Mouse (Mus musculus) heart, postnatal 14 days (tissue): ENCODE results near the gene Psg19. TPM values are rescaled to one million over a fixed set of nuclear protein-coding genes. Genes with fewer than 3 reads are reported as not detected.
A peak's percentile ranks its signal among the peaks of the same experiment; 100 is the strongest.
"Not testable (repeated sequence)": the region's sequence is repeated elsewhere in the genome, so short reads cannot be mapped to it uniquely, and the experiment has no call there.

Source experiments
- DNase-seq, 2 experiments: peaks; one replicate each; pipeline ENCODE4 v3.0.0; 2021 to 2022
- intact Hi-C: fragments of 180-260 bp; cut with DNase I; formaldehyde crosslinking; loops from one replicate; pipeline ENCODE4 v1.15.1; 2025
- total RNA-seq, 2 experiments: library from RNA; stranded (reverse); gene quantifications; 2 replicates each; pipeline ENCODE4 v1.2.3; 2021

Psg19 gene
- total RNA-seq, 2 experiments from 2014 or later, result not detected

DNA sequence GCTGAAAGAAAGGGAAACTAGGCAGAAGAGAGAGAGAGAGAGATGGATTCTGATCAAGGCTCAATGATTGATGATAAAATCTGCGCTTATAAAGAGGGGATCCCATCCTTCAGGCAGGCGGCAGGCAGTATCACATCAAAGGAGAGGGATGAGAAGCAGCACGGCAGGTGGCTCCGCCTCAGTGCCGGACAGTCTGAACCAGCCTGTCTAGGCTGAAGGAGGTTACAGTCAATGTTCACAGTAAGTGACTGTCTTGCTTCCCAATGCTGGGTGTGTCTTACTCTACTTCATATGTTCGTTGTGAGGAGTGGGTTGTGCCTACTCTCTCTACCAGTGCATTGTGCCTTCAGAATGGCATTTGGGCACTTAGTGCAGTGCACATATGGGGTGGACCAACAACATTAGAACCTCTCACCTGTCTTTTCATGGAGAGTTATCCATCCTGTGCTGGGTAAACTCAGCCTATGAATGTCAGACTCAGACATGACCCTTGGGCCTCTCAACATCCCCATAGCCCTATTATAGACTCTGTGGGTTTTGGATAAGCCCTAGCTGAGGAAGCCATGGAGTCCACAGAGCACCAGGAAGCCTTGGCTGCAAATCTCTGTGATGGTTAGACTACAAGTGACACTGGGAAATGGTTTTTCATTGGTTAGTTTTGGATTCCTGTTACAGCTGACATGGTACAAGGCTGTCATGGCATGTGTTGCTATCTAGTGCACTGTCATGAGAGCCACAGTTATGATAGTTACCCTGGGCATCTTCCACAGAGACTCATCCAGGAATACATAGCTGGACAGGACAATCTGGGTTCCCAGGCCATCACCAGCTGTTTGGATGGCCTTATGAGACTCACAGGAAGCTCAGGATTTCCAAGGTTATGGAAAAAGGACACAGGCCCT is 49.1 kb downstream of the Psg19 start:
- intact Hi-C loops, result loop anchor here (1.0 to 5.0 kb wide), 2 partner anchors 33 to 124 kb away; no protein-coding TSS in a partner anchor
- DNase-seq, result no peak

DNA sequence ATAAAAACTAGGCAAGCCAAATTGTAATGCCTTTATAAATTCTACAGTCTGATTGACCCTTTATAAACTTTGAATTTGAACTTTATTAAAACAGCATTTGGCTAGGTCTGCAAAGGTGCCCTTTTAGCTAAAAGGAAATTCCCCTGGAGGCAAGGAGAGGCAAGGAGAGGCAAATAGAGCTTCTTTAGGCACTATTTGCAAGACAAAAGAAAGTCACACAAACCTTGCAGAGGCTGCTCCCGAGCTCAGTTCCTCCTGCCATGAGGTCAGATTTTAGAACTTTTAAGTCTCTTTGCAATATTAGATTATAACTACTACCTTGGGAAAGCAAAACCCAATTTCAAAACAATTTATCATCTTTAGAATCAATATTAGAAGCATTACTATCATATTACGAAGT is 50.9 kb downstream of the Psg19 start:
- not testable (repeated sequence) for DNase-seq
- intact Hi-C loops, result loop anchor here (5.0 kb wide), 1 partner anchor 35 kb away; no protein-coding TSS in a partner anchor

DNA sequence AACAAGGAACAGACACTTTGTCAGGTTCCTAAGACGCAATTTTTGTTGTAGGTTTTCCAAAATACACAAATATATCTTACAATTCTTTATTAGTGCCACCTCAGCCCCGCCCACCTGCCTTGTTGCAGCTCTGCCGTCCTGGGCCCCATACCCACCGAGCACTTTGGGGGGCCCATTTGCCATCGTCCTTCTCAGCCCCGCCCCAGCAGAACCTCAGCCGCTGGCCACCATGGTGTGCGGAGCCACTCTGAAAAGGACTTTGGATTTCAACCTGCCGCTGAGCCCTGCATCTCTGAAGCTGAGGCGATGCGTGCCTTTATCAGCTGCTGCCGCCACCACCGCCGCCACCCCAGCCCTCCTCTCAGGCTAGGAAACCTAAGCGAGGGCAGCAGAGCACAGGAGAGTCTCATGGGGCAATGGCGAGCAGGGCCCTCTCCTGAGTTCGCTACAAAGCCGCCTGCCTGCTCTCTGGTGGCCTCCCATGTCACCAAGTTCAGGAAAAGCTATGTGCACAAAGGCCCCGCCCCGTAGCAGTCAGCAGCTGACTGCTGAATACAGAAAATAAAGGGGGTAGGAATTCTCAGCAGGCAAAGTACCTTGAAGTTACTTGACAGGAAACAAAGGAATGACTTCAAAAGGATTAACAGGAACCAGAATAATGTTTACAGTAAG is 52.0 kb downstream of the Psg19 start:
- intact Hi-C loops, result loop anchor here (5.0 kb wide), 1 partner anchor 36 kb away; no protein-coding TSS in a partner anchor
- DNase-seq, result peak; percentile 2 to 12

Other genes with a start within 250 kb of the Psg19 start
- not detected for gene Psg27, start 231.2 kb downstream of the Psg19 start, total RNA-seq
- not detected for gene Psg23, start 182.0 kb downstream of the Psg19 start, total RNA-seq
- gene Psg21, start 141.8 kb downstream of the Psg19 start, total RNA-seq, result not detected
- not detected for gene Psg20, start 112.3 kb downstream of the Psg19 start, total RNA-seq
- gene Psg22, start 80.4 kb downstream of the Psg19 start, total RNA-seq, result not detected
- not detected for gene Psg17, start 23.1 kb upstream of the Psg19 start, total RNA-seq
- gene Mill2, start 41.4 kb upstream of the Psg19 start, total RNA-seq, result 1 to 10 TPM; 5.4 to 6.5 TPM
- 1 to 10 TPM; 2.0 to 3.3 TPM for gene Pglyrp1, start 72.8 kb upstream of the Psg19 start, total RNA-seq
- gene Ccdc61, start 111.9 kb upstream of the Psg19 start, total RNA-seq, result 1 to 10 TPM; 9.0 to 9.5 TPM
- gene Nova2, start 127.4 kb upstream of the Psg19 start, total RNA-seq, result 10 to 100 TPM in 1 of 2 experiments, 1 to 10 TPM in 1; 9.6 to 10.1 TPM
- gene Nanos2, start 188.9 kb upstream of the Psg19 start, total RNA-seq, result not detected
- 1 to 10 TPM; 2.5 to 2.8 TPM for gene Mypop, start 192.7 kb upstream of the Psg19 start, total RNA-seq
- gene Irf2bp1, start 205.5 kb upstream of the Psg19 start, total RNA-seq, result 10 to 100 TPM; 24.2 to 24.4 TPM
- not detected for gene Foxa3, start 225.0 kb upstream of the Psg19 start, total RNA-seq
- gene Sympk, start 225.9 kb upstream of the Psg19 start, total RNA-seq, result 10 to 100 TPM; 64.6 to 66.5 TPM